Mouse (Mus musculus) neural tube, embryonic 12.5 days (tissue): ENCODE data around the gene Csnk2b. TPM values are rescaled to one million over a fixed set of nuclear protein-coding genes. Genes with fewer than 3 reads are reported as not detected.

Source experiments
- ATAC-seq: fragments of 200-750 bp; cut with Nextera tagmentation; 2 replicates; pipeline ENCODE4 v1.8.0; 2017; ENCODE audit warnings: low read depth, mild to moderate bottlenecking, moderate TSS enrichment, moderate library complexity; ENCODE audit not compliant: low FRiP score
- H3K27ac ChIP-seq: fragments of 300-500 bp; sonication (generic); 2 replicates; pipeline ENCODE4 v1.5.1; 2016
- H3K27me3 ChIP-seq: fragments of 300-500 bp; sonication (generic); replicated peaks from 2 replicates; pipeline ENCODE4 v1.6.1; 2016; ENCODE audit warnings: mild to moderate bottlenecking
- H3K36me3 ChIP-seq: fragments of 300-500 bp; sonication (generic); 2 replicates; pipeline ENCODE4 v1.6.1; 2016; ENCODE audit warnings: mild to moderate bottlenecking
- H3K4me1 ChIP-seq: fragments of 300-500 bp; sonication (generic); 2 replicates; pipeline ENCODE4 v1.6.1; 2016
- H3K4me2 ChIP-seq: fragments of 300-500 bp; sonication (generic); replicated peaks from 2 replicates; pipeline ENCODE4 v1.6.1; 2016; ENCODE audit warnings: mild to moderate bottlenecking
- H3K4me3 ChIP-seq: fragments of 300-500 bp; sonication (generic); 2 replicates; pipeline ENCODE4 v1.5.1; 2016
- H3K9ac ChIP-seq: fragments of 300-500 bp; sonication (generic); 2 replicates; pipeline ENCODE4 v1.6.1; 2016; ENCODE audit warnings: mild to moderate bottlenecking
- H3K9me3 ChIP-seq: fragments of 300-500 bp; sonication (generic); 2 replicates; pipeline ENCODE4 v1.6.1; 2016; ENCODE audit warnings: mild to moderate bottlenecking
- WGBS: fragments of 180-500 bp; shearing (Covaris S2); methylation state at CpG from one replicate; pipeline ENCODE4 v1.1.7; 2016; 5-methylcytosine and 5-hydroxymethylcytosine counted together
- polyA plus RNA-seq: library from polyadenylated mRNA; unstranded; fragments of >200 nt; fragmentation: Nextera tagmentation; extraction: Ambion mirVana; gene quantifications from 2 replicates; pipeline ENCODE4 v1.2.1, GENCODE M21; 2016

Csnk2b gene
- polyA plus RNA-seq, 1 experiment from 2014 or later, result 295 TPM

DNA sequence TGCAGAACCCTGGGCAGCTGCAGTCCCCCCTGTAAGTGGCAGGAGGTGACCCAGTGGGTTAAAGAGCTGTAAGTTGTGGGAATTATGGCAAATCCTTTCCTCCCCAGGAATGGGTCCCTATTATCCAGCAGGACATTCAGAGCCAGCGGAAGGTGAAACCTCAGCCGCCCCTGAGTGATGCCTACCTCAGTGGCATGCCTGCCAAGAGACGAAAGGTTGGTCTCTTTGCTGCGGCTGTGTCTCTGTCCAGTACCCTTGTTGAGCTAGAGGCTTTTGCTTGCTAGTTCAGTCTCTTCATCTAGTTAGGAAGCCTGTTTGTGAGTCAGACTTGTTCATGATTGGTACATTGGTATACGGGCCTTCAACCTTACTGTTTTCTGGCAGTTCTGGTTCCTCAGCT, 24.3 kb upstream of the Csnk2b start:
- Histone ChIP-seq H3K27me3 (no peaks in the 10 kb centered on the region), H3K27ac (no peak overlapping the region)
- no peak for ATAC-seq

DNA sequence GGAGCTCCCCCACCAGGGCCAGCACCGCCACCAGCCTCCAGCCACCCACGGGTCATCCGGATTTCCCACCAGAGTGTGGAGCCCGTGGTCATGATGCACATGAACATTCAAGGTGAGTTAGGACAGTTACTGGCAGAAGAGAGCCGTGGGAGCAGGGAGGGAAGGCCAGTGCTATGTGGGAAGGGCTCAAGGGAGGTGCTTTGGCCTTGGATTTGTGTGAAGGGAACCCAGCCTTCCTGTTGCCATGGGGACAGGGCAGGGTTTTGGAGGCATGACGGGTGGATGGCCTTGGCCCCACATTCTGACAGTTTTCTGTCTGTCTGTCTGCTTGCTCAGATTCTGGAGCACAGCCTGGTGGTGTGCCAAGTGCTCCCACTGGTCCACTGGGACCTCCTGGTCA, 20.1 kb upstream of the Csnk2b start:
- Histone ChIP-seq H3K9me3 (no peaks in the 10 kb centered on the region), H3K36me3 (peaks cover 89% of the 10 kb centered on the region), H3K9ac (peak overlapping the region; percentile 38; the same call in 1 of the 2 replicates), H3K4me2 (no peak overlapping the region), H3K4me3 (no peak overlapping the region), H3K27ac (no peak overlapping the region), H3K27me3 (no peaks in the 10 kb centered on the region), H3K4me1 (peaks cover 15% of the 10 kb centered on the region)
- 92% methylated on average over 6 of the region's 6 CpGs for WGBS
- ATAC-seq, result no peak

More for the DNA sequence above, 24.3 kb upstream of the Csnk2b start:
- no peak overlapping the region for H3K4me3 ChIP-seq
- H3K9me3 ChIP-seq, result no peaks in the 10 kb centered on the region
- no peak overlapping the region for H3K9ac ChIP-seq
- H3K4me1 ChIP-seq, result no peaks in the 10 kb centered on the region
- WGBS, result 94% methylated on average over 5 of the region's 5 CpGs
- H3K4me2 ChIP-seq, result no peak overlapping the region
- peaks cover 96% of the 10 kb centered on the region for H3K36me3 ChIP-seq

- Histone ChIP-seq H3K4me3 (no peak overlapping the region), H3K36me3 (peaks cover 75% of the 10 kb centered on the region)
- 83% methylated on average over 16 of the region's 16 CpGs for WGBS
These were observed 18.7 kb upstream of the Csnk2b start for GRCm38 (mm10) chr17:35140490-35140996.

GRCm38 (mm10) chr17:35139269-35139668, 17.4 kb upstream of the Csnk2b start:
- Histone ChIP-seq H3K4me2 (no peak overlapping the region), H3K27me3 (no peaks in the 10 kb centered on the region), H3K4me1 (peaks cover 23% of the 10 kb centered on the region), H3K4me3 (no peak overlapping the region), H3K36me3 (peaks cover 62% of the 10 kb centered on the region), H3K27ac (no peak overlapping the region), H3K9me3 (no peaks in the 10 kb centered on the region), H3K9ac (no peak overlapping the region)
- no peak for ATAC-seq
- WGBS, result 96% methylated on average over 3 of the region's 3 CpGs

More at GRCm38 (mm10) chr17:35140490-35140996, 18.7 kb upstream of the Csnk2b start:
- Histone ChIP-seq H3K4me2 (no peak overlapping the region), H3K9me3 (no peaks in the 10 kb centered on the region), H3K9ac (no peak overlapping the region), H3K27me3 (no peaks in the 10 kb centered on the region), H3K4me1 (peaks cover 23% of the 10 kb centered on the region), H3K27ac (no peak overlapping the region)
- ATAC-seq, result no peak

- Histone ChIP-seq H3K27ac (peak overlapping the region; percentile 77), H3K4me1 (peaks cover 23% of the 10 kb centered on the region), H3K9ac (peak overlapping the region; percentile 76), H3K27me3 (no peaks in the 10 kb centered on the region), H3K9me3 (no peaks in the 10 kb centered on the region), H3K36me3 (peaks cover 27% of the 10 kb centered on the region), H3K4me3 (peak overlapping the region; percentile 77), H3K4me2 (peak overlapping the region; percentile 90)
- peak; percentile 68 for ATAC-seq
- under 1% methylated on average over 43 of the region's 43 CpGs for WGBS
These were observed 13.9 kb upstream of the Csnk2b start for GRCm38 (mm10) chr17:35135591-35136320.

- Histone ChIP-seq H3K27me3 (no peaks in the 10 kb centered on the region), H3K36me3 (peaks cover 19% of the 10 kb centered on the region), H3K4me2 (peak within 1 kb of the TSS; percentile 90), H3K4me3 (peak within 1 kb of the TSS; percentile 77), H3K9ac (peak within 1 kb of the TSS; percentile 76), H3K4me1 (peaks cover 23% of the 10 kb centered on the region), H3K27ac (peak within 1 kb of the TSS; percentile 77), H3K9me3 (no peaks in the 10 kb centered on the region)
- WGBS, result under 1% methylated on average over 66 of the region's 66 CpGs
- peak; percentile 95 for ATAC-seq
These were observed 13.1 kb upstream of the Csnk2b start, which contains the start of gene Bag6 for GRCm38 (mm10) chr17:35134801-35135590. Bag6 (plus strand) TSS chr17:35135178.

DNA sequence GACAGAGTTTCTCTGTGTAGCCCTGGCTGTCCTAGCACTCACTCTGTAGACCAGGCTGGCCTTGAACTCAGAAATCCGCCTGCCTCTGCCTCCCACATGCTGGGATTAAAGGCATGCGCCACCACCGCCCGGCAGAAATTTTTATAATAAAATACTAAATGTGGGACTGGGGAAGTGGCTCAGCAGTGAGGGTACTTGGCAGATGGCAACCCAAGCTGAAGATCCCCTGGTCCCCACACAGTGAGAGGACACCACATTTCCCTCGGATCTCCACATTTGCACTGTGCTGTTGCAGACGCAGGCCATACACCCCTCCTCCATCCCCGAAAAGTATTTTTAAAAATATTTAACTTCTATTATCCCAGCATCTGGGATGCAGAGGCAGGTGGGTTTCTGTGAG, 11.7 kb upstream of the Csnk2b start:
- Histone ChIP-seq H3K9ac (no peak overlapping the region), H3K4me1 (peaks cover 23% of the 10 kb centered on the region), H3K4me2 (no peak overlapping the region), H3K36me3 (peaks cover 4% of the 10 kb centered on the region), H3K27ac (no peak overlapping the region), H3K4me3 (no peak overlapping the region), H3K27me3 (no peaks in the 10 kb centered on the region), H3K9me3 (no peaks in the 10 kb centered on the region)
- 93% methylated on average over 7 of the region's 7 CpGs for WGBS
- ATAC-seq, result no peak

DNA sequence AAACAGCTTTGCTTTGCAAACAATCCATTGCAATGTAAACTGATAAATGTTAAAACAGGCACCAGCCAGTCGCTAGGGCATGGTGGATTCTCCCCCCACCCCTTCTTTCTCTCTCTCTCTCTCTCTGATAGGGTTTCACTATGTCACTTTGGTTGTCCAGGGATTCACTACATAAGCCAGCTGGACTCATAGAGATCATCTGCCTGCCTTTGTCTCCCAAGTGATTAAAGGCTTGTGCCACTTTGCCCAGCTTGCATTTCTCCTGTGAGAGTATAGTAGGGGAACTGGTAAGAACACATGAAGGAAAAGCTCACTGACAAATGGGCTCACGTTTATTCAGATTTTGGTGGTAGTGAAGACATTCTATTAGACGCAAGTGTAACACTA, 10.3 kb upstream of the Csnk2b start:
- Histone ChIP-seq H3K36me3 (no peaks in the 10 kb centered on the region), H3K4me1 (peaks cover 21% of the 10 kb centered on the region), H3K4me2 (no peak overlapping the region), H3K27me3 (no peaks in the 10 kb centered on the region), H3K27ac (no peak overlapping the region), H3K4me3 (no peak overlapping the region), H3K9me3 (no peaks in the 10 kb centered on the region), H3K9ac (no peak overlapping the region)
- WGBS, result 82% methylated on average over 3 of the region's 3 CpGs
- ATAC-seq, result no peak

DNA sequence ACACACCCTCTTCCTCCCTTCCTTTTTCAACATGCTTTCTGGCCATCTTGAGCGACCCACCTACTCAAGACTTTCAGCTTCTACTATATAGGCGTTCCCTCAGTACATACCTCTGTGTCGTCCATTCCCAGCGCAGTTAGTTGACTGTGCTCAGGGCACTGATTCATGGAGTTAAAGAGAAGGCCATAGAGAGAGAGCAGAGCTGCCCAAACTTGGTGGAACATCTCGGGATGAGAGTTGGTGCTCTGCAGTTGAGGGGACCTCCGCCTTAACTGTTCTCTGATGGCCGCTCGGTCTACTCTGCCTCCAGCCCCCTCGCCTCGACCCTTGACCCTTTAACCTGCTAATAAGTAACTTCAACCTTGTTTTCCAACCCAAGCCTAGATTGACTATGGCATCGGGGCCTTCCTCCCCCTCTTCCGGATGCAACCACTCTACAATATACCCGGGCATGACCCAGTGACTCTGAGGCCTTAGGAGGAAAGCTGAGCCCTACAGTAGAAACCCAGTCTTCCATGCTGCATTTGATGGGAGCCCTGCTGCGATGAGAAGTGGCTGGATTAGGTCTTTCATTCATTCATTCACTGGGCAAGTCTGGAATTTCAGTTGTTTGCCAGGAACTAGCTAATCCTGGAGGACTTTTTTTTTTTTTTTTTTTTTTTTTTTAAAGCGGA, 9.8 kb upstream of the Csnk2b start, which contains the start of gene Apom:
TSS of gene Apom (minus strand) at position 551 of the 674 bp plus-strand sequence.
- WGBS, result 85% methylated on average over 15 of the region's 15 CpGs
- Histone ChIP-seq H3K27ac (no peak within 1 kb of the TSS), H3K9ac (no peak within 1 kb of the TSS)

DNA sequence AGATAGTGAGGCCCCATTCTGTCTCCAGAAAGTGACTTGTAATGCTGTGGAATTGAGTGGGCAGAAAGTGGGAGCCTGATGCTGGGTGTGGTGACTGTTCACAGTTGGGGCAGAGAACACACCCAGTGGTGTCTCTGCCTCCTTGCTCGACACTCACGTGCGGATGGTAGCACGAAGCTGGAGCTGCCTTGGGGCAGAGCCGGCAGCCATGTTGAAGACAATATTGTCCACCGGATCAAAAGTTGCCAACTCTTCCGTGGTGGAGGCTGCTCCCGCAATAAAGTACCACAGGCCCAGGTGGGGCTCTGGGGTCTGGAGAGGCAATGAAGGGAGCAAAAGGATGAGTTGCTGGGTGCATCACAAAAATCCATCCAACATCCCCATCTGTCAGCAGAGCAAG, 9.2 kb upstream of the Csnk2b start:
- Histone ChIP-seq H3K27ac (no peak overlapping the region), H3K9me3 (no peaks in the 10 kb centered on the region), H3K36me3 (no peaks in the 10 kb centered on the region), H3K27me3 (no peaks in the 10 kb centered on the region), H3K4me3 (no peak overlapping the region), H3K4me2 (no peak overlapping the region), H3K9ac (no peak overlapping the region), H3K4me1 (peaks cover 22% of the 10 kb centered on the region)
- 88% methylated on average over 8 of the region's 8 CpGs for WGBS
- ATAC-seq, result no peak

More for the DNA sequence above, 9.8 kb upstream of the Csnk2b start, which contains the start of gene Apom:
- Histone ChIP-seq H3K36me3 (no peaks in the 10 kb centered on the region), H3K4me2 (no peak within 1 kb of the TSS), H3K9me3 (no peaks in the 10 kb centered on the region), H3K4me3 (no peak within 1 kb of the TSS), H3K4me1 (peaks cover 21% of the 10 kb centered on the region), H3K27me3 (no peaks in the 10 kb centered on the region)
- no peak for ATAC-seq

- Histone ChIP-seq H3K4me3 (no peak overlapping the region), H3K4me2 (no peak overlapping the region), H3K27ac (no peak overlapping the region), H3K4me1 (peaks cover 28% of the 10 kb centered on the region), H3K36me3 (peaks cover 10% of the 10 kb centered on the region), H3K9ac (no peak overlapping the region), H3K27me3 (no peaks in the 10 kb centered on the region), H3K9me3 (no peaks in the 10 kb centered on the region)
- ATAC-seq, result no peak
- 71% methylated on average over 11 of the region's 11 CpGs for WGBS
These were observed 7.1 kb upstream of the Csnk2b start for GRCm38 (mm10) chr17:35128996-35129395.

DNA sequence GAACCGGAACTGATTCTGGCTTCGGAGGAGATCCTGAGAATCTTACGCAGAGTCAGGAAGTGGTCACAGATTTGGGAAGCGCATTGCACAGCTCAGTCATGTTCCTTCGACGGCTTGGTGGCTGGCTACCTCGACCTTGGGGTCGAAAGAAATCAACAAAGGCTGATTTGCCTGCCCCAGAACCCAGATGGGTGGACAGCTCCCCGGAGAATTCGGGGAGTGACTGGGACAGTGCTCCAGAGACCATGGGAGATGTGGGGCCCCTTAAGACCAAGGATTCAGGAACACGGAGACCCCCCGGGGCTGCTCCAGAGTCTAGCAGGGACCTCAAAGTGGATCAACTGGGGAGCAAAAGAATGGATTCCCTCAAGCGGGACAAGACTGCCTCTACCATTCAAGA, 5.2 kb upstream of the Csnk2b start:
- 80% methylated on average over 13 of the region's 13 CpGs for WGBS
- Histone ChIP-seq H3K9me3 (no peaks in the 10 kb centered on the region), H3K4me1 (peaks cover 31% of the 10 kb centered on the region), H3K27me3 (no peaks in the 10 kb centered on the region), H3K9ac (peak overlapping the region; percentile 84), H3K4me2 (peak overlapping the region; percentile 82), H3K27ac (no peak overlapping the region), H3K4me3 (no peak overlapping the region), H3K36me3 (peaks cover 17% of the 10 kb centered on the region)
- ATAC-seq, result no peak
